In genomic region chr9:50408845-50409244, GRCm38 (mm10) we compare ENCODE assay signal across 34 mouse cellular contexts.
"Had no signal": no experiment of that assay in that cellular context is flagged by ENCODE, and none has a peak within 500 bp of the region (broad histone marks: within the 10 kb centered on the region; RNA-seq: fewer than 3 reads in every experiment).

No protein-coding gene starts in this region.

- H3K9ac ChIP-seq: heart, embryonic 12.5 days; heart, embryonic 13.5 days; heart, embryonic 15.5 days; hindbrain, embryonic 12.5 days; hindbrain, embryonic 13.5 days; hindbrain, embryonic 14.5 days; hindbrain, embryonic 15.5 days; intestine, embryonic 15.5 days; kidney, embryonic 15.5 days had no signal

- DNase-seq: heart, postnatal 10 days; heart, postnatal 14 days; heart, postnatal 36 days; heart, postnatal 4 days; kidney, adult 11 months; kidney, adult 18-20 months; kidney, adult 2 months; kidney, adult 8-10 months; kidney, adult 9 months; kidney, postnatal 10 days; kidney, postnatal 14 days; kidney, postnatal 25 days; kidney, postnatal 4 days; layer of hippocampus, adult 9-11 months; layer of hippocampus, postnatal 36 days had no signal

- H3K27me3 ChIP-seq: heart, embryonic 15.5 days; hindbrain, embryonic 12.5 days; hindbrain, embryonic 13.5 days; hindbrain, embryonic 15.5 days; intestine, embryonic 15.5 days; kidney, embryonic 15.5 days had no signal

- ATAC-seq: hindbrain, embryonic 16.5 days; hindbrain, postnatal 0 days; inflammation-experienced regulatory T-cells, adult 6 months; intestine, embryonic 15.5 days; intestine, embryonic 16.5 days; intestine, postnatal 0 days had no signal

- H3K4me2 ChIP-seq: heart, embryonic 11.5 days; heart, embryonic 12.5 days; heart, embryonic 13.5 days; heart, embryonic 15.5 days; hindbrain, embryonic 12.5 days; hindbrain, embryonic 13.5 days; hindbrain, embryonic 14.5 days; hindbrain, embryonic 15.5 days; intestine, embryonic 15.5 days; kidney, embryonic 15.5 days had no signal

- H3K36me3 ChIP-seq: heart, embryonic 12.5 days; heart, embryonic 13.5 days; heart, embryonic 15.5 days; hindbrain, embryonic 10.5 days; hindbrain, embryonic 12.5 days; hindbrain, embryonic 13.5 days; hindbrain, embryonic 15.5 days; intestine, embryonic 15.5 days; kidney, embryonic 15.5 days had no signal

- H3K9me3 ChIP-seq: heart, embryonic 12.5 days; heart, embryonic 13.5 days; heart, embryonic 15.5 days; hindbrain, embryonic 10.5 days; hindbrain, embryonic 12.5 days; hindbrain, embryonic 13.5 days; hindbrain, embryonic 15.5 days; intestine, embryonic 15.5 days; kidney, embryonic 15.5 days had no signal

- H3K4me3 ChIP-seq: heart, embryonic 12.5 days; heart, embryonic 13.5 days; heart, embryonic 15.5 days; hindbrain, embryonic 10.5 days; hindbrain, embryonic 12.5 days; hindbrain, embryonic 13.5 days; hindbrain, embryonic 15.5 days; intestine, embryonic 15.5 days; kidney, embryonic 15.5 days; layer of hippocampus, adult 2 months; left cerebral cortex, adult 2 months had no signal

- H3K4me1 ChIP-seq: heart, embryonic 12.5 days; heart, embryonic 13.5 days; heart, embryonic 15.5 days; hindbrain, embryonic 10.5 days; hindbrain, embryonic 12.5 days; hindbrain, embryonic 13.5 days; hindbrain, embryonic 15.5 days; intestine, embryonic 15.5 days; kidney, embryonic 15.5 days had no signal

- H3K27ac ChIP-seq: heart, embryonic 13.5 days; heart, embryonic 15.5 days; hindbrain, embryonic 10.5 days; hindbrain, embryonic 12.5 days; hindbrain, embryonic 13.5 days; hindbrain, embryonic 14.5 days; hindbrain, embryonic 15.5 days; hindbrain, postnatal 0 days; intestine, embryonic 15.5 days; kidney, embryonic 15.5 days; kidney, postnatal 0 days; layer of hippocampus, adult 2 months; left cerebral cortex, adult 2 months had no signal
